Mouse (Mus musculus) megakaryocyte progenitor cell, adult 5-6 weeks (primary cell): Measurements from ENCODE around the gene Gm4559. TPM values are rescaled to one million over a fixed set of nuclear protein-coding genes. Genes with fewer than 3 reads are reported as not detected.
"Not testable (repeated sequence)": the region's sequence is repeated elsewhere in the genome, so short reads cannot be mapped to it uniquely, and the experiment has no call there.

ENCODE experiments used
- ATAC-seq: replicated peaks from 2 replicates; pipeline ENCODE4 v1.8.0; 2016; ENCODE audit warnings: mild to moderate bottlenecking, moderate TSS enrichment, inconsistent platforms; ENCODE audit not compliant: poor library complexity
- total RNA-seq, 2 experiments: library from RNA; stranded (forward) in 1 of 2; stranded (reverse) in 1 of 2; fragments of 157-497, 149-512 nt in 1 of 2; fragments of 200-1000 nt in 1 of 2; gene quantifications; 2 replicates each; pipeline versions ENCODE4 v1.2.3 to v1.2.4; 2015 to 2017

Gm4559 gene
- total RNA-seq (2015) (not detected in 2 replicates), total RNA-seq (2017) (not detected in 2 replicates)

GRCm38 (mm10) chr7:142274263-142274662 lies at the start of gene Gm4559:
Gene Gm4559 (minus strand): TSS chr7:142274363.
- ATAC-seq, result not testable (repeated sequence)

DNA sequence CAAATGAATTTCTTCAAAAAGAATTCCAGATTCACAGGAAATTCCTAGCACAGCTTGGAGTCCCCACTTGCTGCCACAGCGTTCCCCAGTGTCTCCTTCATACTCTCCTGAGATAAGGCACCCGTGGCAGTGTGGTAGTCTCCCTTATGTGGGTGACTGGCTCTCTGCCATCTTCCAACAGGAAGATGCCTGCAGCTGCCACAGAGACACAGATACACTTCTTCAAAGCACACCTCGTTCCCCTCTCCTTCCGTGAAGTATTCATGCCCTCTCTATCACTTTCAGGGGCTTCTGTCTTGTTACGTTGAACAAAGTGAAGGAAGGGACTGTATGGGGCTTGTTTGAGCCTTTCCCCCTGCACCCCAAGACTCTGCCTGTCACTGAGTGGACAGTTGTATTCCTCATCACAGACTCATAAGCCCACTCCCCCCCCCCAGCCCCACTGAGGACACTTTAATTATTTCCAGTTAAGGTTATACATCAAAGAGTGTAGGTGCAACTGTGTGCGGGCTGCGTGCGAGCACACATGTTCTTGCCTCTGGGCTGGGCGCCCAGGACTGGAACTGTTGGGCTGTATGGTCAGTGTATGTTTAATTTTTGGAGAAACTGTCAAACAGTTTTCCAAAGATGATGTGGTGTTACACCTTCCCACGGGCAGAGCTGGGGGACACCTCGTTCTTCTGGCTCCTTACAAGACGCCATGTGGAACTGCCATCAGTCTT lies 49.4 kb upstream of the Gm4559 start:
- no peak for ATAC-seq

DNA sequence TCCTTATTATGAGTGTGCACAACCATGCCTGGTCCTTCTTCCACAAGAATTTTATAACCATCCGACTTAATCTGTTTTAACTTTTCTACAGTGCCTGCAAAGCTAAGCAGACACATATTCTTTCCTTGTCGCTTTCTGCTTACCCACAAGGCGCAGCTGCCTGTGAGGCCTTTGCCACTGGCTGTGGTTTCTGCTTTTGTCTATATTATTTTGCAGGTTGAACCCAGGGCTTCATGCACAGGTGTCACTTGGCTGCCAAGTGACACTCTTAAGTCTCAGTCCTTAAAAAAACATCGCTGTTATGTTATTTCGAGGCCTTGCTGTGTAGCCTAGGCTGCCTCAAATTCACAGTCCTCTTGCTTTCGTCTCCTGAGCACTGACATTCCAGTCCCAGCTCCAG lies 48.5 kb upstream of the Gm4559 start:
- ATAC-seq, result no peak

- ATAC-seq, result not testable (repeated sequence)
Measured at GRCm38 (mm10) chr7:142321637-142322306, 47.6 kb upstream of the Gm4559 start.

DNA sequence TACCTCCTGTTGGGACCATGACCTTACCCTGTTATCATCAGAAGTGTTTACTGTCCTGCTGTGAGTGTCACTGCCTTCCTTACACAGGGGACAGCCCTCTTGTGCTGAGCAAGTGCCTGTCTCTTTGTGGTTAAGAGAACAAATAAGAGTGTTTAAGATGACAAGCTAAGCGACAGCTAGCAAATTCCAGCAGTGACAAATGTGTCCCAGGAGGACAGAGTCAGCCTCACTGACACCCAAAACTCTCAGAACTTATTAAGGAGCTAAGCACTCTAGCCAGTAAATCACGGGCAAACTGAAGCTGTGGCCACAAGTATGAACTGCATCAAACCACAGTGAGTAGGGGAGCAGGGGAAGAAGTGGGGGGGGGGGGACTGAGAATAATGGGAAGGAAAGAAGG lies 46.7 kb upstream of the Gm4559 start:
- no peak for ATAC-seq

- ATAC-seq, result no peak
Measured at GRCm38 (mm10) chr7:142319124-142319523, 45.0 kb upstream of the Gm4559 start.

DNA sequence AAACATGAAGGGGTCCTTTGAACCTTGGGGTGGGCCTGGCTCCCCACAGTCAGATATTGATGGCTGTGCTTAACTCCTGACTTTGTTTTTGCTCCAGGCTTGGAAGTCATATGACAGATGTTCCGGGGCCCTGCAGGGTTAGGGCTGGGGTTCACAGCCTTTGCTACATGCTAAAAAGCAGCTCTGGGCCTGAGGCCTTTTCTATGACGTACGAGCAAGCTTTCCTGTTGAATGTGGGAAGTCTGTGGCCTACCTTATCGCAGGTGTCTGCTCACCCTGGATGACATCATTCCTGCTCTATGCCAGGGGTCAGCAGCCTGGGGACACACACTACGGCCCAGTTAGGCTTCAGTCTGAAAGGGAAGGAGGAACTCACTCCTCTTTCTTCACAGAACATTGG lies 43.1 kb upstream of the Gm4559 start:
- 0 out of 2 replicates have a peak, but pooled peaks have one; percentile 8 for ATAC-seq

GRCm38 (mm10) chr7:142316558-142316957 lies 42.4 kb upstream of the Gm4559 start:
- ATAC-seq, result peak; percentile 65; the same call in 1 of the 2 replicates

DNA sequence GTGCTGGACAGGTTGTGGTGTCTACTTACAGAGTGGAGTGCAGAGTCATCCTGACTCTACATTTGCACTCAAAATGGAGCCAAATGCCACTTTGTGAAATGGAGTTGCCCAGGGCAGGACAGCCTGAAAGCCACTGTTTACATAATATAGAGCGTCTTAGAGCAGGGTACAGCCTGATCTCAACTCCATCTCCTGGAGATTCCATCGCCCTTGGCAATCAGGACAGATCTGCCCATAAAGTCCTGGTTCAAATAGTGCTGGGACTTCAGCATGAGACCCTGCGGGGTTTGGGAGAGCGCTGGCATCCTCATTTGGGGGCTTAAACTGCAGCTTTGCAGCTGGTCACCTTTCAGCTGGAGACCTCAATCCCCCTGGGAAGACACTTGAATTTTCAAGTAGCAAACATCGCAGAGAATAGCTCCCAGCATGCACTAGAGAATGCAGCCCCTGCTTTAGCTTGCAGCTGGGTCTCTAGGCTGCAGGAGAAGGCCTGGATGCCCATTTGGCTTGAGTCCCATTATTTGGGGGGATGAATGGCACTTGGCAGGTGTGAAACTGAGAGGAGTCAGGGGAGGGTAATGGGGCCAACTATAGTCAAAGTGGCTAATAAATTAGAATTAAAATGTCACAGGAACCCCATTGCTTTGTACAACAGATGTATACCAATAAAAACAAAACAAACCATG lies 40.6 kb upstream of the Gm4559 start:
- no peak for ATAC-seq

- ATAC-seq, result not testable (repeated sequence)
Measured at GRCm38 (mm10) chr7:142303929-142304328, 29.8 kb upstream of the Gm4559 start.

- ATAC-seq, result no peak
Measured at GRCm38 (mm10) chr7:142303249-142303648, 29.1 kb upstream of the Gm4559 start, which contains the start of gene Krtap5-4. Gene Krtap5-4 (plus strand): TSS chr7:142303549.

DNA sequence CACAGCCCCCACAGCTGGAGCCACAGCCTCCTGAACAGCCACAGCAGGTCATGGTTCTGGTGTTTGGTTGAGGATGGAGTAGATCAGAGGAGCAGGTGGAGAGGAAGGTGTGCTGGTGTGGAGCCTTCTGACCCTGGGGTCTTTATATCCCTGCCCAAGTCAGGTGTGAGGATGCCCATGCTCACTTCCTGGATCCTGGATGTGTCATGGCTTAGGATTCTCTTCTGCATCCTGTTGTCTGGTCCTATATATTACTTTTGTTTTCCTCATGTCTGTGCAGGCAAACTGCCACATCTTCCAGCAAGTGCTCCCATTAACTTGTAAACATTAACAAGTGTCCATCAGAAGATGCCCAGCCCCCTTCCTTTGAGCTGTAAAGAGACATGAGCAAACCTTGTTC lies 22.9 kb upstream of the Gm4559 start, which contains the start of gene Krtap5-1:
Gene Krtap5-1 (minus strand): TSS at position 101 of the 400 bp plus-strand sequence.
- ATAC-seq, result not testable (repeated sequence)

- ATAC-seq, result not testable (repeated sequence)
Measured at GRCm38 (mm10) chr7:142296108-142296507, 21.9 kb upstream of the Gm4559 start.

DNA sequence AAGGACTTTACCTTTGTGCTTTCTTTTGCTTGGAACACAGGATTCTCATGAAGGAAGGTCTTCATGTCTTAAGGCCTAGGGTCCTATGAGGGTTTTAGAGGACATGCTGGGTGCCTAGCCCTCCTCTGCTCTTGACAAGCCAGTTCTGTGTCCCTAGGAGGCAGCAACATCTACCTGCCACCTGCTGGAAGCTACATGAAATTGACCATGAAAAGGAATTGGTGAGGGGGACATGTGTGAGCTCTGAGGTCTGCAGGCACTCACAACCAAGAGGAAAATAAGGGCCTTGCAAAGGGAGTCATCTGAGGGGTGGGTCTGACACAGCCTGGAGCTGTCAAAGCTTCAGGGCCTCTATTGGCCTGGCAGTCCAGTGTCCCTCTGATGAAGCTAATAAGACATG lies 21.3 kb upstream of the Gm4559 start:
- ATAC-seq, result no peak

DNA sequence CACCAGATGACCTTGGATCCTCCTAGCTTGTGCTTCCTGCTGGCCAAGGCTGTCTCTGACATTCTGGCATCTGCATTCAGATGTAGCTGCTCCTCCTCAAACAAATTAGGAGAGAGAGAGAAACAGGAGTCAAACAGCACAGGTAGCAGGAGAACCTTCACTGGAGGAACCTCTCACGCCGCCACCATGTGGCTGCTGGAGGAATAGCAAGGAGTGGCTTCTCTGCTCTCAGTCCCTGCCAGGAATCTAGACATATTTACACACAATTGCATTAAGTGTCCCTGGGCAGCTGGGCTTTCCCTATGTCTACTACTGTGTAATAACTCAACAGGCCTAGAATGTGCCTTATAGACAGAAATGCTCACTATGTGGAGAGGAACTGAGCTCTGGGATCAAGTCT lies 19.7 kb upstream of the Gm4559 start:
- ATAC-seq, result peak; percentile 86

- not testable (repeated sequence) for ATAC-seq
Measured at GRCm38 (mm10) chr7:142285910-142286612, 11.9 kb upstream of the Gm4559 start.

DNA sequence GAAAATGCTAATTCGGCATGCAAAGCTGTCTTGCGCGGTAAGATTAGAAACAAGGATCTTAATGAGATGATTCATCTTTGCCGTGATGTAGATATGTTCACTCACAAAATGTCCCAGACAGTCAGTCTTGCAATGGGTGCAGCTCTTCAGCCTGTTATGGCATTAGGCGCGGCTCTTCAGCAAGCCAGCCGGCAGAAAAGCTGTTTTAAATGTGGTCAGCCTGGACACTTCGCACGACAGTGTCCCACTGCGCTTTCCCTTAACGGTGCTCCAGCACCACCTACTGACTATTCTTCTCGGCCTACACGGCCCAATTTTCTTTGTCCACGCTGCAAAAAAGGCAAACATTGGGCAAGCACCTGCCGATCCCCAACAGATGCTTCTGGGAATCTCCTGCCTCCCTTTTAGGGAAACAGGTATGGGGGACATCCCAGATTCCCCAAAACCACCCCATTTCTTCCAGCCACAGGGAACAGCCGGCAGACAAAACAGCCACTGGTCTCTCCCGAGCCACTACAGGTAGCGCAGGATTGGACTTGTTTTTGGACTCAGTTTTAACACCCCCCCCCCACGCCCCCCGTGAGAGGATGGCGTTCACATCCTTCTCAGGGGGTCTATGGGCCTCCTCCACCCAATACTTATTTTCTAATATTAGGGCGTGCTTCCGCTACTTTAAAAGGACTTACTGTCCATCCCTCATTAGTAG lies 11.1 kb upstream of the Gm4559 start:
- peak; percentile 37 for ATAC-seq

GRCm38 (mm10) chr7:142284615-142285080 lies 10.5 kb upstream of the Gm4559 start:
- ATAC-seq, result peak; percentile 71

DNA sequence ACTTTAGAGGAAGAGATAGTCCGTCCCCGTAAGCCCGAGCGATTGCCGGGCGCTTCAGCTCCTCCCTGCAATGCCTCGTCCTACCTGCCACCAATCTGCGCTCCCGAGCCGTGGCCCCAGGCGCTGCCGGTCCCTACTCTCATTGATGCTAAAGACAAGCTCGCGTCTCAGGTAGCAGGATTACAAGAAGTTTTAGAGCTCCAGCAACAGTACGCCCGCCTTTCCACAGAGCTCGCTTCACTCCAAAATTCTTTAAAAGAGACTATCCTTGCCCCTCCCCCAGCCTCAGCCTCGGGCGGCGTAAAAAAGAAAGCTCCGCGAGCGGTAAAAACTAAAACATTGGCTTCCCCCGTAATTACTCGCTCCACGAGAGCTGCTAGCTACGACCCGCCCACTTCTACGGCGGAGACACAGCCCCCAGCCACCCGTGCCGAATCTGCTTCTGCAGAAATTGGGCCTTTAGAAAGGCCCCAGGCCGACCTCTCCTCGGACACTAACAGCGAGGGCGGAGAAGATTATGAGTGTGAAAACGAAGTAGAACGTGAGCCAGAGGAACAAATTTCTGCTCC lies 9.9 kb upstream of the Gm4559 start:
- peak; percentile 82 for ATAC-seq

- ATAC-seq, result not testable (repeated sequence)
Measured at GRCm38 (mm10) chr7:142282847-142283246, 8.7 kb upstream of the Gm4559 start.
